16 mouse cellular contexts compared by ENCODE assay signal in the genomic region with DNA sequence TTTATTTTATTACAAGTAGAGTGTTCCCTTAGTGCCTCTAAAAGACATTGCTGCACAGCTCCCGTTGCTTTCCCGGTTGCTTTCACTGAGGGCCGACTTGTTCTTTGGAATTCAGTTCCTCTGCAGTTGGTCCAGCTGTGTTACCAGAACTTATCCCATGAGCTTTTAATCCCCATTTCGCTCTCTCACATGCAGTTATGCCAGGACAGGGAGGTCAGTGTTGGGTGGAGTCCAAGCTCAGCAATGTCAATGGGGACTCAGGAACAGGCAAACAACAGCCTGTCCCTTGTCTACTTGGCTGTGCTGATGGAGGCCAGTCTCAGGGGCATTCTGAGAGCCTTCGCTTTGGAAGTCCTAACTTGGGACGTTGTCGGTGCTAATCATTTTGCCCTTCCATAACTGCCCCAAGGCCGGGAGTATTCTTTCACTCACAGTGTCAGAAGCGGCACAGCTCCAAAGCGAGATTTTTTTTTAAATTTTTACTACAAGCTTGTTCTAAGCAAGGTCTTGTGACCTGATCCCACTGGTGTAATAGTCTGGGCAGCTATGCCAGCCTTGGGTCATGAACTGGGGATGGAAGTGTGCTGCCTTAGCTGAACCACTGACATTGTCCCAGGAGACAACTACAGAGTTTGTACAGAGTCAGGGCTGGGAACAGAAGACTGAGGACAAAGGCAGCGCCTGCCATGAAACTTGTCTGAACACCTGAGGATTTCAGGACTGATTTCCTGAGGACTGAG. TPM values are rescaled to one million over a fixed set of nuclear protein-coding genes. Genes with fewer than 3 reads are reported as not detected.
DNase-seq lines count a peak whose midpoint lies in the region; ATAC-seq lines count a peak whose summit lies in the region.
"Had no signal": no experiment of that assay in that cellular context is flagged by ENCODE, and none has a peak within 500 bp of the region (broad histone marks: within the 10 kb centered on the region; RNA-seq: fewer than 3 reads in every experiment).

No protein-coding gene starts in this region.

- 63% methylated on average over 11 of the region's 11 CpGs for WGBS in embryonic facial prominence, embryonic 14.5 days
- 77% methylated on average over 11 of the region's 11 CpGs for WGBS in embryonic facial prominence, embryonic 10.5 days
- 85% methylated on average over 11 of the region's 11 CpGs for WGBS in midbrain, embryonic 11.5 days
- WGBS in midbrain, embryonic 16.5 days = 70% methylated on average over 11 of the region's 11 CpGs

- no peaks in the 10 kb centered on the region for H3K9me3 ChIP-seq in embryonic facial prominence, embryonic 14.5 days (ENCODE audit: control insufficient read depth, low read length)
- H3K9me3 ChIP-seq in embryonic facial prominence, embryonic 10.5 days = no peaks in the 10 kb centered on the region
- H3K9me3 ChIP-seq in midbrain, embryonic 11.5 days (ENCODE audit: control insufficient read depth, low read length) = no peaks in the 10 kb centered on the region
- H3K9me3 ChIP-seq in midbrain, embryonic 16.5 days (replicated peaks; ENCODE audit: control insufficient read depth, low read length, poor library complexity, severe bottlenecking) = no peaks in the 10 kb centered on the region
- H3K9me3 ChIP-seq: forebrain, embryonic 10.5 days; lung, embryonic 15.5 days; midbrain, embryonic 10.5 days had no signal

- peak; percentile 71; the same call in 1 of the 2 replicates for ATAC-seq in embryonic facial prominence, embryonic 14.5 days (ENCODE audit: low read depth)
- no peak for ATAC-seq in midbrain, embryonic 11.5 days (ENCODE audit: low FRiP score)
- ATAC-seq in midbrain, embryonic 16.5 days = no peak
- no peak for ATAC-seq in megakaryocyte-erythroid progenitor cell, adult 5-6 weeks (replicated peaks; ENCODE audit: low FRiP score, low TSS enrichment, poor library complexity, severe bottlenecking)

- no peak overlapping the region for H3K4me3 ChIP-seq in embryonic facial prominence, embryonic 14.5 days (ENCODE audit: low read depth, low read length)
- H3K4me3 ChIP-seq in embryonic facial prominence, embryonic 10.5 days = no peak overlapping the region
- H3K4me3 ChIP-seq in midbrain, embryonic 11.5 days (ENCODE audit: low read depth, low read length) = no peak overlapping the region
- H3K4me3 ChIP-seq in midbrain, embryonic 16.5 days (ENCODE audit: low read depth, low read length) = no peak overlapping the region
- H3K4me3 ChIP-seq: forebrain, embryonic 10.5 days; lung, embryonic 15.5 days; midbrain, embryonic 10.5 days had no signal

- H3K4me2 ChIP-seq in embryonic facial prominence, embryonic 14.5 days (ENCODE audit: low read depth, low read length) = no peak overlapping the region
- no peak overlapping the region for H3K4me2 ChIP-seq in midbrain, embryonic 11.5 days
- no peak overlapping the region for H3K4me2 ChIP-seq in midbrain, embryonic 16.5 days (ENCODE audit: low read length)
- H3K4me2 ChIP-seq: lung, embryonic 15.5 days had no signal

- no peaks in the 10 kb centered on the region; the same call in 1 of the 2 replicates for H3K4me1 ChIP-seq in embryonic facial prominence, embryonic 14.5 days (ENCODE audit: control insufficient read depth, insufficient read depth, low read length)
- H3K4me1 ChIP-seq in embryonic facial prominence, embryonic 10.5 days = 0 out of 2 replicates have a peak, but pooled peaks cover 11% of the 10 kb centered on the region
- H3K4me1 ChIP-seq in midbrain, embryonic 11.5 days (ENCODE audit: control insufficient read depth, insufficient read depth, low read length) = no peaks in the 10 kb centered on the region
- H3K4me1 ChIP-seq in midbrain, embryonic 16.5 days (ENCODE audit: control insufficient read depth, insufficient read depth, low read length) = no peaks in the 10 kb centered on the region
- H3K4me1 ChIP-seq: lung, embryonic 15.5 days; midbrain, embryonic 10.5 days had no signal

- H3K27ac ChIP-seq in embryonic facial prominence, embryonic 14.5 days (replicated peaks; ENCODE audit: low read depth, low read length) = no peak overlapping the region
- H3K27ac ChIP-seq in embryonic facial prominence, embryonic 10.5 days (replicated peaks) = no peak overlapping the region
- no peak overlapping the region for H3K27ac ChIP-seq in midbrain, embryonic 11.5 days (ENCODE audit: low read depth, low read length)
- H3K27ac ChIP-seq in midbrain, embryonic 16.5 days (ENCODE audit: low read length) = no peak overlapping the region
- H3K27ac ChIP-seq: forebrain, embryonic 10.5 days; lung, embryonic 15.5 days; midbrain, embryonic 10.5 days had no signal

- intact Hi-C loops in gastrocnemius, postnatal 36 days (cut with DNase I) = no loop called here

- DNase-seq in embryonic facial prominence, embryonic 14.5 days (ENCODE audit: low spot score) = peak; percentile 65
- DNase-seq in embryonic facial prominence, embryonic 10.5 days (ENCODE audit: low spot score) = no peak
- peak; percentile 51 for DNase-seq in midbrain, embryonic 11.5 days (ENCODE audit: low spot score, missing footprints)
- peak; percentile 37 to 38 for DNase-seq in gastrocnemius, postnatal 36 days
- DNase-seq in kidney, postnatal 36 days = peak; percentile 6 to 12
- no peak for DNase-seq in cerebellum, adult 11-12 months
- DNase-seq: liver; right cerebral cortex, adult 18-20 months had no signal

- no peaks in the 10 kb centered on the region for H3K27me3 ChIP-seq in embryonic facial prominence, embryonic 14.5 days (replicated peaks; ENCODE audit: control insufficient read depth, insufficient read depth, low read length)
- H3K27me3 ChIP-seq in embryonic facial prominence, embryonic 10.5 days (replicated peaks; ENCODE audit: low read depth, poor library complexity, severe bottlenecking) = no peaks in the 10 kb centered on the region
- H3K27me3 ChIP-seq in midbrain, embryonic 11.5 days (ENCODE audit: control insufficient read depth, insufficient read depth, low read length) = no peaks in the 10 kb centered on the region
- no peaks in the 10 kb centered on the region for H3K27me3 ChIP-seq in midbrain, embryonic 16.5 days (ENCODE audit: control insufficient read depth, insufficient read depth, low read depth, low read length)
- H3K27me3 ChIP-seq: lung, embryonic 15.5 days had no signal

- H3K9ac ChIP-seq in embryonic facial prominence, embryonic 14.5 days (ENCODE audit: low read depth, low read length) = no peak overlapping the region
- no peak overlapping the region for H3K9ac ChIP-seq in midbrain, embryonic 11.5 days (ENCODE audit: low read length)
- H3K9ac ChIP-seq in midbrain, embryonic 16.5 days (ENCODE audit: low read depth, low read length) = no peak overlapping the region
- H3K9ac ChIP-seq: lung, embryonic 15.5 days had no signal

- no peaks in the 10 kb centered on the region for H3K36me3 ChIP-seq in embryonic facial prominence, embryonic 14.5 days (ENCODE audit: control insufficient read depth, insufficient read depth, low read length)
- H3K36me3 ChIP-seq in embryonic facial prominence, embryonic 10.5 days (replicated peaks) = no peaks in the 10 kb centered on the region
- no peaks in the 10 kb centered on the region for H3K36me3 ChIP-seq in midbrain, embryonic 11.5 days (ENCODE audit: control insufficient read depth, insufficient read depth, low read length)
- no peaks in the 10 kb centered on the region for H3K36me3 ChIP-seq in midbrain, embryonic 16.5 days (ENCODE audit: control insufficient read depth, insufficient read depth, low read length)
- H3K36me3 ChIP-seq: forebrain, embryonic 10.5 days; lung, embryonic 15.5 days; midbrain, embryonic 10.5 days had no signal

RNA-seq across cellular contexts. Expression of gene Mgst3, which starts 29.0 kb away (rescaled TPM):
- 74.7 and 86.9 TPM in 2 replicates for polyA plus RNA-seq in embryonic facial prominence, embryonic 14.5 days (2014; fragmentation: Nextera tagmentation; extraction: Ambion mirVana)
- 52.1 and 53.1 TPM in 2 replicates for polyA plus RNA-seq in embryonic facial prominence, embryonic 10.5 days (2016; fragmentation: Nextera tagmentation; extraction: Ambion mirVana)
- 58.9 and 60.8 TPM in 2 replicates for polyA plus RNA-seq in midbrain, embryonic 11.5 days (2014; fragmentation: Nextera tagmentation; extraction: Ambion mirVana)
- 138 and 170 TPM in 2 replicates for polyA plus RNA-seq in midbrain, embryonic 16.5 days (2015; fragmentation: Nextera tagmentation; extraction: Ambion mirVana)
- total RNA-seq in gastrocnemius, postnatal 36 days (2021) = 100 to 1,000 TPM; 108 to 112 TPM
- 36.8 and 53.5 TPM in 2 replicates for total RNA-seq in megakaryocyte-erythroid progenitor cell, adult 5-6 weeks (2014; fragmentation: Nextera tagmentation)
- 17.8 and 43.6 TPM in 2 replicates for total RNA-seq in megakaryocyte-erythroid progenitor cell, adult 5-6 weeks (2017)

RNA-seq across cellular contexts. Expression of gene Lrrc52, which starts 43.9 kb away (rescaled TPM):
- polyA plus RNA-seq in embryonic facial prominence, embryonic 14.5 days (2014; fragmentation: Nextera tagmentation; extraction: Ambion mirVana) = not detected in 2 replicates
- polyA plus RNA-seq in embryonic facial prominence, embryonic 10.5 days (2016; fragmentation: Nextera tagmentation; extraction: Ambion mirVana) = not detected in 2 replicates
- not detected in 2 replicates for polyA plus RNA-seq in midbrain, embryonic 11.5 days (2014; fragmentation: Nextera tagmentation; extraction: Ambion mirVana)
- polyA plus RNA-seq in midbrain, embryonic 16.5 days (2015; fragmentation: Nextera tagmentation; extraction: Ambion mirVana) = not detected in 2 replicates
- total RNA-seq in gastrocnemius, postnatal 36 days (2021) = 1 to 10 TPM; 4.7 to 4.9 TPM
- total RNA-seq in megakaryocyte-erythroid progenitor cell, adult 5-6 weeks (2014; fragmentation: Nextera tagmentation) = not detected in 2 replicates
- total RNA-seq in megakaryocyte-erythroid progenitor cell, adult 5-6 weeks (2017) = 0.50 and 1.2 TPM in 2 replicates
- total RNA-seq: ES-E14; layer of hippocampus, postnatal 10 days had no signal
- polyA plus RNA-seq: forebrain, embryonic 10.5 days; midbrain, embryonic 10.5 days; neural tube, embryonic 11.5 days had no signal

Comparison
In these comparisons a context has a peak if more than half of its experiments do, and no peak if none do; other contexts are left out.
1. DNase-seq: peak in embryonic facial prominence, embryonic 14.5 days (single experiment), midbrain, embryonic 11.5 days (single experiment), gastrocnemius, postnatal 36 days (2 of 2) and kidney, postnatal 36 days (2 of 2); none in embryonic facial prominence, embryonic 10.5 days (single experiment) and cerebellum, adult 11-12 months (single experiment).